Mouse (Mus musculus): ENCODE results near the gene Usp46. TPM values are rescaled to one million over a fixed set of nuclear protein-coding genes. Genes with fewer than 3 reads are reported as not detected.

Usp46 gene
- polyA plus RNA-seq, 1 experiment from 2014 or later: 20.0 TPM

DNA sequence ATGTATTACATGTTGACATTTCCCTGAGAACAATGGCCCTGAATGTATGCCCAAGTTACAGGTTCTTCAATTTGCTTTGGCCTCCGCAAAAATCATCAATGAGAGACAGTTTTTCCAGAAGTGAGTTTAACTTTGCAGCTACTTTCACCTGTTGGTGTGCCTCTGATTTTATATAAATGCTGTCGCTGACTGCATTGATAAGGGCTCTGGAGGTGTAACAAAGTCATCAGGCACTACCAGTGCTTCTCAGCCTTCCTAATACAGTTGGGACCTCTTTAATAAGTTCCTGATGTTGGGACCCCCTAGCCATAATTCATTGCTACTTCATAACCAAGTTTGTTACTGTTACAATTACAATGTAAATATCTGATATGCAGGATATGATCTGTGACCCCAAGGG, 27.4 kb upstream of the Usp46 start:
- no peak overlapping the region for H3K27ac ChIP-seq (ENCODE audit: low read length)
- no peak overlapping the region for H3K4me3 ChIP-seq (ENCODE audit: low read depth, low read length)
- no peak overlapping the region for H3K4me2 ChIP-seq (ENCODE audit: low read depth, low read length)

GRCm38 (mm10) chr5:74094841-74095437, 26.7 kb upstream of the Usp46 start:
- H3K27me3 ChIP-seq (ENCODE audit: control insufficient read depth, insufficient read depth, low read depth, low read length): no peaks in the 10 kb centered on the region
- H3K4me3 ChIP-seq (ENCODE audit: low read depth, low read length): no peak overlapping the region
- no peaks in the 10 kb centered on the region for H3K36me3 ChIP-seq (ENCODE audit: control insufficient read depth, insufficient read depth)
- 65% methylated on average over 8 of the region's 8 CpGs for WGBS (ENCODE audit: insufficient replicate concordance)
- no peak overlapping the region for H3K27ac ChIP-seq (ENCODE audit: low read length)
- no peak overlapping the region for H3K9ac ChIP-seq (ENCODE audit: low read depth, low read length)
- peaks cover 14% of the 10 kb centered on the region for H3K4me1 ChIP-seq (ENCODE audit: control insufficient read depth, low read depth, low read length)
- peak overlapping the region; percentile 84; the same call in 1 of the 2 replicates for H3K4me2 ChIP-seq (ENCODE audit: low read depth, low read length)
- ATAC-seq (ENCODE audit: low read depth): no peak
- H3K9me3 ChIP-seq (replicated peaks; ENCODE audit: control insufficient read depth, low read length): no peaks in the 10 kb centered on the region

More for the DNA sequence above, 27.4 kb upstream of the Usp46 start:
- no peak overlapping the region for H3K9ac ChIP-seq (ENCODE audit: low read depth, low read length)
- no peaks in the 10 kb centered on the region for H3K27me3 ChIP-seq (ENCODE audit: control insufficient read depth, insufficient read depth, low read depth, low read length)
- peaks cover 14% of the 10 kb centered on the region for H3K4me1 ChIP-seq (ENCODE audit: control insufficient read depth, low read depth, low read length)
- H3K36me3 ChIP-seq (ENCODE audit: control insufficient read depth, insufficient read depth): no peaks in the 10 kb centered on the region
- 68% methylated on average over 2 of the region's 2 CpGs for WGBS (ENCODE audit: insufficient replicate concordance)
- ATAC-seq (ENCODE audit: low read depth): no peak
- no peaks in the 10 kb centered on the region for H3K9me3 ChIP-seq (replicated peaks; ENCODE audit: control insufficient read depth, low read length)

DNA sequence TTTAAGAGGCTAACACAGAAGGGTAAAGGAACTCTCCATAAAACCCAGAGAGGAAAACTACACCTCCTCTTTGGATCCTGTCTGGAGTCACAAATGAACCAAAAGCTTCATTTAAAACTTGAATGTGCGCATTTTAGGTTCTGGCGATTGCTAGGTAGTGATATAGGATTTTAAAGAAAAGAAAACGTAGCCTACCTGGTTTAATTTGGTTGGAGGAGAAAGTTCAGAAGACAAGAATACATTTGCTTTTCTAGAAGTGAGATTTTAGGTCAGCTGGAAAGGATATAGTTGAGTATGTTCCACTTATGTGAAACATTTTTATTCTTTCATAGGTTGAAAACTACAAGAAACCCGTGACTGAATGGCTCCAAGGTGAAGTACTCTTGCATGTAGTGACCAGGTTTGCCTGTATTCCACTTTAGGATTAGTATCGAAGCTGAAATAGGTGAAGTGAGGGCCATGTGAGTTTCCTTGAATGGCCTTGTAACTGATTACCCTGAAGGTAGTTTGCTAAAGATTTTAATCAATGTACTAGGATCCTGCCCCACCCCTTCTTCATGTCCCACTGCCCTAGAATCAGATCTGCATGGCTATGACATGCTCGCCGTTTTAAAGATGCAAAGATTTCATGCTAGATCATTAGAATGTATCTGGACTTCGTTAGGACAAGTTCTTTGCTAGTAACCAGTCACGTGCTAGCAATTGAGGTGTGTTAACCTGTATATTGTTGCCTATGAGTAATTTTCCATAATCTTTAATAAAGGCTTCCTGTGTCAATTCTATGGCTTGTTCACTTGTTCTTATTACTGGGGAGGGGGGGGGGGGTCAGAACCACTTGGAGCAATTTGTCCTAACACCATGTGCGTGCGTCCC, 25.6 kb upstream of the Usp46 start:
- H3K27ac ChIP-seq (ENCODE audit: low read length): peak overlapping the region; percentile 76
- H3K9me3 ChIP-seq (replicated peaks; ENCODE audit: control insufficient read depth, low read length): no peaks in the 10 kb centered on the region
- no peaks in the 10 kb centered on the region for H3K27me3 ChIP-seq (ENCODE audit: control insufficient read depth, insufficient read depth, low read depth, low read length)
- H3K9ac ChIP-seq (ENCODE audit: low read depth, low read length): peak overlapping the region; percentile 80
- ATAC-seq (ENCODE audit: low read depth): no peak
- H3K36me3 ChIP-seq (ENCODE audit: control insufficient read depth, insufficient read depth): no peaks in the 10 kb centered on the region
- H3K4me2 ChIP-seq (ENCODE audit: low read depth, low read length): peak overlapping the region; percentile 84
- H3K4me3 ChIP-seq (ENCODE audit: low read depth, low read length): peak overlapping the region; percentile 77
- peaks cover 14% of the 10 kb centered on the region for H3K4me1 ChIP-seq (ENCODE audit: control insufficient read depth, low read depth, low read length)
- 13% methylated on average over 11 of the region's 11 CpGs for WGBS (ENCODE audit: insufficient replicate concordance)

- Histone ChIP-seq H3K4me1 (ENCODE audit: control insufficient read depth, low read depth, low read length) (peaks cover 14% of the 10 kb centered on the region), H3K27ac (ENCODE audit: low read length) (peak overlapping the region; percentile 76), H3K4me3 (ENCODE audit: low read depth, low read length) (peak overlapping the region; percentile 77), H3K36me3 (ENCODE audit: control insufficient read depth, insufficient read depth) (no peaks in the 10 kb centered on the region), H3K9ac (ENCODE audit: low read depth, low read length) (peak overlapping the region; percentile 80), H3K4me2 (ENCODE audit: low read depth, low read length) (peak overlapping the region; percentile 84), H3K27me3 (ENCODE audit: control insufficient read depth, insufficient read depth, low read depth, low read length) (no peaks in the 10 kb centered on the region), H3K9me3 (replicated peaks; ENCODE audit: control insufficient read depth, low read length) (no peaks in the 10 kb centered on the region)
- peak; percentile 98 for ATAC-seq (ENCODE audit: low read depth)
- under 1% methylated on average over 55 of the region's 57 CpGs for WGBS (ENCODE audit: insufficient replicate concordance)
These were observed 24.8 kb upstream of the Usp46 start for GRCm38 (mm10) chr5:74092833-74093555.

DNA sequence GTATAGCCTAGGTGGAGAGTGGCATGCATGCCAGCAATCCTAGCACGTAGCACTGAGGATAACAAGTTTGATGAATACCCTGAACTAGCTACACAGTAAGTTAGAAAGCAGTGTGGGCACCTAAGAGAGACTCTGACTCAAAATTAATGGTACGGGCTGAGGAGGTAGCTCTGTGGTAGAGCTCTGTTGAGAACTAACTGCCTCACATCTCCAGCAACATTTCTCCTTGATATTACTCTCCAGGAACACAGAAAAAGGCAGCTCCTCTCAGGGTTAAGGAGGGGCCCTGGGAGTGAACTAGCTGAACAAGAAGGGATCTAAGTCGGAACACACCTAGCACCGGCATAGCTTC, 24.2 kb upstream of the Usp46 start:
- 43% methylated on average over 4 of the region's 4 CpGs for WGBS (ENCODE audit: insufficient replicate concordance)
- Histone ChIP-seq H3K4me3 (ENCODE audit: low read depth, low read length) (peak overlapping the region; percentile 77), H3K27me3 (ENCODE audit: control insufficient read depth, insufficient read depth, low read depth, low read length) (no peaks in the 10 kb centered on the region), H3K9me3 (replicated peaks; ENCODE audit: control insufficient read depth, low read length) (no peaks in the 10 kb centered on the region), H3K9ac (ENCODE audit: low read depth, low read length) (peak overlapping the region; percentile 37; the same call in 1 of the 2 replicates), H3K36me3 (ENCODE audit: control insufficient read depth, insufficient read depth) (no peaks in the 10 kb centered on the region), H3K4me2 (ENCODE audit: low read depth, low read length) (peak overlapping the region; percentile 84), H3K27ac (ENCODE audit: low read length) (peak overlapping the region; percentile 46), H3K4me1 (ENCODE audit: control insufficient read depth, low read depth, low read length) (peaks cover 14% of the 10 kb centered on the region)
- ATAC-seq (ENCODE audit: low read depth): no peak

DNA sequence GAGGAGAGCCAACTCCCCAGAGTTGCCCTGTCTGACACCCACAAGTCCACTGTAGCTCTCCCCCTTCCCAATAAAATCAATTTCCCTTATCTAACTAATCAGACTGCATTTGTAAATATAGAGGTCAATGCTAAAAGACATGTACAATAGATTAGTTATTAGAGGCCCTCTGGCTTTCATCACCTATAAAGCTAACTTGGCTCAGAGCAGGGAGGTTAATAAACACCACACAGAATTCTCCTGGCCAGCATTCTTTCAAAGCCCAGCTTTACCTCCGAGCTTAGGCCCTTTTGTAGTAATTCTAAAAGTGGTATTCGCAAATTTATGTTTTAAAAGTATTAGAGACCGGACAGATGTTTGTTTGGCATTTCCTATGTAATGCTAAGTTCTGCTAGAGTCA, 21.4 kb upstream of the Usp46 start:
- H3K4me2 ChIP-seq (ENCODE audit: low read depth, low read length): no peak overlapping the region
- no peaks in the 10 kb centered on the region for H3K36me3 ChIP-seq (ENCODE audit: control insufficient read depth, insufficient read depth)
- 57% methylated on average over 3 of the region's 3 CpGs for WGBS (ENCODE audit: insufficient replicate concordance)
- no peak overlapping the region for H3K9ac ChIP-seq (ENCODE audit: low read depth, low read length)
- H3K27ac ChIP-seq (ENCODE audit: low read length): no peak overlapping the region
- H3K4me1 ChIP-seq (ENCODE audit: control insufficient read depth, low read depth, low read length): peaks cover 9% of the 10 kb centered on the region
- H3K9me3 ChIP-seq (replicated peaks; ENCODE audit: control insufficient read depth, low read length): no peaks in the 10 kb centered on the region
- H3K27me3 ChIP-seq (ENCODE audit: control insufficient read depth, insufficient read depth, low read depth, low read length): no peaks in the 10 kb centered on the region
- no peak overlapping the region for H3K4me3 ChIP-seq (ENCODE audit: low read depth, low read length)
- ATAC-seq (ENCODE audit: low read depth): no peak

DNA sequence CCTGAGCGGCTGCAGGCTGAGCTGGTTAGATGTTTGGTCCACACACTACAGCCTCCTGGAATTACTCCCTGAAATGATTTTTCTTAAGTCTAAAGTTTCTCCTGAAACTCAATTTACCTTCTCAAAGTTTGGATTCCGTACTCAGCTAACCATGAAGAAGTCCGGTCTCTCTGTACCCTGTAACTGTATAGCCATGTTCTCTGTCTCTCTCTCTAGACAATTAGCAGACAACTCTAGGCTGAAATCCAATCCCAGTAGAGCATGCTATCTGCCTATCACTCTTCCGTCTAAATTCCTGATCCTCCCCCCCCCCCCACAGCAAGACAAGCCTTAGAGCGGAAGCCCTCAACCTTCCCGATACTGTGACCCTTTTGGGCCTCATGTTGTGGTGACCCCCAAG, 13.5 kb upstream of the Usp46 start:
- WGBS (ENCODE audit: insufficient replicate concordance): 73% methylated on average over 6 of the region's 6 CpGs
- peaks cover 5% of the 10 kb centered on the region for H3K27me3 ChIP-seq (ENCODE audit: control insufficient read depth, insufficient read depth, low read depth, low read length)

DNA sequence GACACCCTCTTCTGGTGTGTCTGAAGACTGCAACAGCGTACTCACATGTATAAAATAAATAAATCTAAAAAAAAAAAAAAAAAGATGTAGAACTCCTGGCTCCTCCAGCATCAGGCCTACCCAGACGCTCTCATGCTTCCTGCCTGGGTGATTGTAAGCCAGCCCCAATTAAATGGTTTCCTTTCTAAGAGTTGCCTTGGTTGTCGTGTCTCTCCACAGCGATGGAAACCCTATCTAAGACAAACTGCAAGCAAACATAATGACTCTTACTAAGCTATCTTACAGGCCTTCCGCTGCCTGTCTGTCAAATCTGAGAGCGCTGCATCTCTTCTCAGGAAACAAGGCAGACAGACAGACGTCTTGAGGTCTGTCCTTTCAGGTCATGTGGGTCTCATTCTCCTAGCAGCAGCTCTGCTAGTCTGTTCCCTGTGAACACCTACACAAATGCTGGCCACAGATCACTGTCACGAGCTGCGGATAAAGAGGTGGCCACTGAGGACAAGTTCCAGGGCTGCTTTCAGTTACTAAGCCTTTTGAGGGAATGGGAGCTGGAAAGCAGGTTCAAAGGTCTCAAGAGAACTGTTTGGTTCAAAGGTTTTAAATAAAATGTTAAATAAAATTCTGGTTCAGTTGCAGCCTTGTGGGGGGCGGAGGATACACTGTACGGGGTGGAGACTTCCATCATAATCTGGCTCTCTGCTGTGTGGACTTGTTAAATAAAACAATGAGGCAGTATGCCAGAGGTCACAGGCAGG, 10.8 kb upstream of the Usp46 start:
- Histone ChIP-seq H3K27ac (ENCODE audit: low read length) (no peak overlapping the region), H3K4me1 (ENCODE audit: control insufficient read depth, low read depth, low read length) (no peaks in the 10 kb centered on the region), H3K4me3 (ENCODE audit: low read depth, low read length) (no peak overlapping the region), H3K27me3 (ENCODE audit: control insufficient read depth, insufficient read depth, low read depth, low read length) (peaks cover 8% of the 10 kb centered on the region), H3K4me2 (ENCODE audit: low read depth, low read length) (no peak overlapping the region), H3K9ac (ENCODE audit: low read depth, low read length) (no peak overlapping the region), H3K9me3 (replicated peaks; ENCODE audit: control insufficient read depth, low read length) (no peaks in the 10 kb centered on the region), H3K36me3 (ENCODE audit: control insufficient read depth, insufficient read depth) (no peaks in the 10 kb centered on the region)
- 48% methylated on average over 11 of the region's 11 CpGs for WGBS (ENCODE audit: insufficient replicate concordance)
- 0 out of 2 replicates have a peak, but pooled peaks have one; percentile 21 for ATAC-seq (ENCODE audit: low read depth)

More for the DNA sequence above, 13.5 kb upstream of the Usp46 start:
- H3K27ac ChIP-seq (ENCODE audit: low read length): no peak overlapping the region
- ATAC-seq (ENCODE audit: low read depth): no peak
- H3K4me1 ChIP-seq (ENCODE audit: control insufficient read depth, low read depth, low read length): no peaks in the 10 kb centered on the region
- no peak overlapping the region for H3K9ac ChIP-seq (ENCODE audit: low read depth, low read length)
- H3K4me3 ChIP-seq (ENCODE audit: low read depth, low read length): no peak overlapping the region
- H3K36me3 ChIP-seq (ENCODE audit: control insufficient read depth, insufficient read depth): no peaks in the 10 kb centered on the region
- no peaks in the 10 kb centered on the region for H3K9me3 ChIP-seq (replicated peaks; ENCODE audit: control insufficient read depth, low read length)
- H3K4me2 ChIP-seq (ENCODE audit: low read depth, low read length): no peak overlapping the region
